Mouse (Mus musculus): ENCODE results near the gene Gabpb2. TPM values are rescaled to one million over a fixed set of nuclear protein-coding genes. Genes with fewer than 3 reads are reported as not detected.

Gabpb2 gene
- total and polyA plus RNA-seq, 3 experiments = 8.6 to 14.1 (median 13.5) TPM

- TF ChIP-seq POLR2A (IDR thresholded peaks at IDR 0.05; ENCODE audit: insufficient read depth, low read depth, low read length) = no peak
- TF ChIP-seq CTCF (IDR thresholded peaks at IDR 0.05) = no peak
- no peak for TF ChIP-seq EP300 (IDR thresholded peaks at IDR 0.05; ENCODE audit: insufficient read depth, low read depth, low read length)
- Histone ChIP-seq H3K36me3 (ENCODE audit: control insufficient read depth, insufficient read depth, low read length) (no peaks in the 10 kb centered on the region), H3K27me3 (ENCODE audit: control insufficient read depth, insufficient read depth, low read length) (no peaks in the 10 kb centered on the region), H3K9ac (ENCODE audit: low read depth, low read length) (no peak overlapping the region), H3K27ac (no peak overlapping the region), H3K4me1 (ENCODE audit: control insufficient read depth, insufficient read depth, low read length) (peaks cover 14% of the 10 kb centered on the region), H3K79me2 (replicated peaks; ENCODE audit: control insufficient read depth, insufficient read depth, low read length) (no peaks in the 10 kb centered on the region; the same call in 1 of the 2 replicates), H3K4me3 (no peak overlapping the region)
- intact Hi-C loops (cut with DNase I) = no loop called here
- 89% methylated on average over 23 of the region's 23 CpGs for WGBS
- no peak for DNase-seq
Observed at GRCm38 (mm10) chr3:95235386-95236301, 17.9 kb upstream of the Gabpb2 start.

- no peak for TF ChIP-seq CTCF (IDR thresholded peaks at IDR 0.05)
- TF ChIP-seq EP300 (IDR thresholded peaks at IDR 0.05; ENCODE audit: insufficient read depth, low read depth, low read length) = no peak
- no peak for TF ChIP-seq POLR2A (IDR thresholded peaks at IDR 0.05; ENCODE audit: insufficient read depth, low read depth, low read length)
- H3K36me3 ChIP-seq (ENCODE audit: control insufficient read depth, insufficient read depth, low read length) = no peaks in the 10 kb centered on the region
- H3K4me3 ChIP-seq = no peak overlapping the region
- peaks cover 3% of the 10 kb centered on the region for H3K79me2 ChIP-seq (replicated peaks; ENCODE audit: control insufficient read depth, insufficient read depth, low read length)
- H3K27me3 ChIP-seq (ENCODE audit: control insufficient read depth, insufficient read depth, low read length) = no peaks in the 10 kb centered on the region
- DNase-seq = no peak
- no peak overlapping the region for H3K9ac ChIP-seq (ENCODE audit: low read depth, low read length)
- intact Hi-C loops (cut with DNase I) = loop anchor here (5.0 kb wide), 1 partner anchor 49 kb away; the partner anchor contains the start of genes Mindy1 and Prune1
- WGBS = 78% methylated on average over 16 of the region's 16 CpGs
- H3K27ac ChIP-seq = no peak overlapping the region
- H3K4me1 ChIP-seq (ENCODE audit: control insufficient read depth, insufficient read depth, low read length) = peaks cover 16% of the 10 kb centered on the region
Observed at GRCm38 (mm10) chr3:95233303-95233980, 15.7 kb upstream of the Gabpb2 start.

GRCm38 (mm10) chr3:95232771-95233170 lies 15.1 kb upstream of the Gabpb2 start:
- Histone ChIP-seq H3K36me3 (ENCODE audit: control insufficient read depth, insufficient read depth, low read length) (no peaks in the 10 kb centered on the region), H3K9ac (ENCODE audit: low read depth, low read length) (no peak overlapping the region), H3K27me3 (ENCODE audit: control insufficient read depth, insufficient read depth, low read length) (no peaks in the 10 kb centered on the region), H3K4me1 (ENCODE audit: control insufficient read depth, insufficient read depth, low read length) (peaks cover 13% of the 10 kb centered on the region), H3K79me2 (replicated peaks; ENCODE audit: control insufficient read depth, insufficient read depth, low read length) (peaks cover 3% of the 10 kb centered on the region), H3K27ac (no peak overlapping the region), H3K4me3 (no peak overlapping the region)
- WGBS = 49% methylated on average over 7 of the region's 7 CpGs
- DNase-seq = no peak
- TF ChIP-seq CTCF (IDR thresholded peaks at IDR 0.05) = no peak
- no peak for TF ChIP-seq POLR2A (IDR thresholded peaks at IDR 0.05; ENCODE audit: insufficient read depth, low read depth, low read length)
- TF ChIP-seq EP300 (IDR thresholded peaks at IDR 0.05; ENCODE audit: insufficient read depth, low read depth, low read length) = no peak
- intact Hi-C loops (cut with DNase I) = loop anchor here (5.0 kb wide), 1 partner anchor 50 kb away; the partner anchor contains the start of genes Mindy1 and Prune1

GRCm38 (mm10) chr3:95231298-95232221 lies 13.8 kb upstream of the Gabpb2 start, which contains the start of gene Mllt11:
Gene Mllt11 (minus strand): TSS chr3:95232171.
- TF ChIP-seq POLR2A (IDR thresholded peaks at IDR 0.05; ENCODE audit: insufficient read depth, low read depth, low read length) (no peak), EP300 (IDR thresholded peaks at IDR 0.05; ENCODE audit: insufficient read depth, low read depth, low read length) (no peak), CTCF (IDR thresholded peaks at IDR 0.05) (no peak)
- intact Hi-C loops (cut with DNase I) = loop anchor here (5.0 kb wide), 1 partner anchor 51 kb away; the partner anchor contains the start of genes Mindy1 and Prune1
- peaks cover 3% of the 10 kb centered on the region for H3K79me2 ChIP-seq (replicated peaks; ENCODE audit: control insufficient read depth, insufficient read depth, low read length)
- peak within 1 kb of the TSS; percentile 36 for H3K9ac ChIP-seq (ENCODE audit: low read depth, low read length)
- DNase-seq = peak in 1 of 2 experiments; percentile 42
- peak within 1 kb of the TSS; percentile 86 for H3K27ac ChIP-seq
- 66% methylated on average over 12 of the region's 13 CpGs for WGBS
- H3K36me3 ChIP-seq (ENCODE audit: control insufficient read depth, insufficient read depth, low read length) = no peaks in the 10 kb centered on the region
- peak within 1 kb of the TSS; percentile 75; the same call in 1 of the 2 replicates for H3K4me3 ChIP-seq
- H3K4me1 ChIP-seq (ENCODE audit: control insufficient read depth, insufficient read depth, low read length) = peaks cover 11% of the 10 kb centered on the region
- H3K27me3 ChIP-seq (ENCODE audit: control insufficient read depth, insufficient read depth, low read length) = no peaks in the 10 kb centered on the region

Measured in heart, adult 2 months (tissue).